Mouse (Mus musculus) stomach, postnatal 0 days (tissue): ENCODE results near the gene Lrmda.
A peak's percentile ranks its signal among the peaks of the same experiment; 100 is the strongest.

ENCODE experiments used
- CTCF ChIP-seq: IDR thresholded peaks from 2 replicates; pipeline ENCODE4 v1.5.1; 2016; ENCODE audit warnings: antibody characterized with exemption, low read depth, mild to moderate bottlenecking, moderate library complexity
- EP300 ChIP-seq: optimal IDR thresholded peaks from 2 replicates; pipeline ENCODE3; 2016; ENCODE audit warnings: antibody characterized with exemption

GRCm38 (mm10) chr14:22578224-22578623 is 558.7 kb downstream of the Lrmda start:
- peak; percentile 99 for TF ChIP-seq CTCF
- TF ChIP-seq EP300 = no peak
